Mouse (Mus musculus): ENCODE measurements around the gene Trp53.

The Trp53 gene

DNA sequence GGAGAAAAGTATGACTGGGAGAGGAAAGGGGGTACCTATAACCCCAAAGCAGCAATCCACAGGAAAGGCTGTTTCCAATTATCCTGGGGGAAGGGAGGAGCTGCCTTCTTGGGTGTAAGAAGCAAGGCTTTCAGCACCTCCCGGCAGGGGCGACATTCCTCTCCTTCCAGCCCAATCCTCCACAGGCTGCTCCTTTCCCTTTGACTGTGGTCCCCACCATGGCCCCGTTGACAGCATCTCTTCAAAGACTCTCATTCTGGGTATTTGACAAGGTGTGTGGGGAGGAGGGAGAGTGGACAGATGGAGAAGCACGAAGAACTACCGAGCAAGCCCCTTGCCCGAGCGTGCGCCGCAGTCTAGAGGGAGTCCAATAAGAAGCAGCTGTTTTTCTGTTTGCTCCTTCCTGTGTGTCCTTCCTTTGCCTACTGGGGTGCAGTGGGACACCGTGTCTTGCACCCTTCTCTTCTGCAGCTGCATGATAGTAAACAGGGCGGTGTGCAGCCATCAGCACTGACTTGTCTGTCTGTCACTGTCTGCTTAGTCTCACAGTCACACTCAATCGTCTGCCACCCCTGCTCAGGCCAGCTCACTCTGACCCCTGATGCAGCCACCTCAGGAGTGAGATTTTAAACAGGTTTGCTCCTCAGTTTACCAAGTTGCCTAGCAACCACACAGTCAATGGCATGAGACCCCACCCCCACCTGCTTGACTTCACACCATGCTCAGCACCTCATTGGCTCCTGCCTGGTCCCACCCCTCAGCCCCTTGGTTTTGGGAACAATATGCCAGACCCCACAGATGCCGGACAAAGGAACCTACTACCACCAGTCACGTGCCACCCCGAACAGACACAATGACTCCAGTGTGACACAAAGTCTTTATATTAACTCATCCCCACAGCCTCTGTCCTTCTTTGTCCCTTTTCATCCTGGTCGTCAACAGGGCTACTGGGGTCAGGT lies 19.0 kb upstream of the Trp53 start:
- no peak for DNase-seq (ENCODE audit: low spot score in 2 of 2)

DNA sequence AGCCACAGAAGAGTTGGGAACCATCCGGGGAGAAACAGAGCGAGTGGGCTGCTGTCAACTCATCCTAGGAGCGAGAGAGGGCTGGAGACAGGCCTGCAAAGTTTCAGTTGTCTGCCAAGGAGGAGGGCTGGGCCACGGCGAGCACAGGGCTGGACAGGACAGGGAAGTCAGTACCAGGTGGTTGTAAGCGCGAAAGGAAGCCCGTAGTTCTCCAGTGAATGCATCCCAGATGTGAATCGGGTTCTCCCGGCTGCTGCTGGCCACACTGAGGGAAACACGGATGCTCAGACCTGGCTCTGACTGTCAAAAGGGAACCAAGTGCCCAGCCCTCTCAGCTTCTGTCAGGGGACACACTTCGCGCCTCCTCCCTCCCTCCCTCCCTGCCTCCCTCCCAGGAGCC lies 16.8 kb upstream of the Trp53 start:
- DNase-seq (ENCODE audit: low spot score in 2 of 2), result no peak

DNA sequence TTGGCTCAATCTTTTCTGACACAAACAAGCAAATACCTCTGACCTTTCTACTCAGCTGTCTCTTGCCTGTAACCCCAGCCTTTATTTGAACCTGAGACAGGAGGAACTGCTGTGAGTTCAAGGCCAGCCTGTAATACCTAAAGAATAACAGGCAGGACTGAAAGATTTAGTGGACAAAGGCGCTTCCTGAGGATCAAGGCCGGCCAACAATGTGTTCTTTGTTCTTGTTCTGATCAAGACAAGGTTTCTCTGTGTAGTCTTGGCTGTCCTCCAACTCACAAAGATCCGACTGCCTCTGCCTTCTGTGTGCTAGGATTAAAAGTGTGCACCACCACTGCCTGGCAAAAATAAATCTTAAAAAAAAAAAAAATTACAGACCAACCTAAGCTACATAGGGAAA lies 15.8 kb upstream of the Trp53 start:
- no peak for DNase-seq (ENCODE audit: low spot score in 2 of 2)

DNA sequence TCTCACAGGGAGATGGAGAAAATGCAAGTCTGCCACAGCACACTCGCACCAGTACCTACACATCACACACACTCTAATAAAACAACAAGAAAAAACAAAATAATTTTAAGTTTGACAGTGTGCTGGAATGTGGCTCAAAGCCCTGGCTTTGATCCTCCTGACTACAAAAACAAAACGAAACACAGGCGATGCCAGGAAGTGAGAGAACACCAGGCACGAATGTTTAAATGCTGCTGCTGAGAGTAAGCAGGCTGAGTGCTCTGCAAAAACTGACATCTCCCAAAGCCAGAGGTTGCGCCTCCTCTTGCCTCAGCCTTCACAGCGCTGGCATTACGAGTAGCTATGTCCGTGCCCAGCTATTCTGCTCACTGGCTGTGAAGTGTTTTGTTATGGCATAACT lies 15.0 kb upstream of the Trp53 start:
- no peak for DNase-seq (ENCODE audit: low spot score in 2 of 2)

DNA sequence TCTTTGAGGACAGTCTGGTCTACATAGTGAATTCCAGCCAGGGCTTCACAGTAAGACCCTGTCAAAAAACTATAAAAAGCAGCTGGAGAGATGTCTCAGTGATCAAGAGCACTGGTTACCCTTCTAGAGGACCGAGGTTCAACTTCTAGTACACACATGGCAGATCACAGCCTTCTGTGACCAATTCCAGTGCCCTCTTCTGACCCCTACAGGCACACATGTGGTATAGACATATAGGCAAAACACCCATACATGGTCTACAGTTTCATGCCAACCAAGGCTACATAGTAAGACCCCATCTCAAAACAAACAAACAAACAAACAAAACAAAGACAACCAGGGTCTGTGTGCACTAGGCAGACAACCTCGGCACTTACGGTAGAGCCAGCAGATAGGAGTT lies 4.9 kb upstream of the Trp53 start:
- no peak for DNase-seq (ENCODE audit: low spot score in 2 of 2)

DNA sequence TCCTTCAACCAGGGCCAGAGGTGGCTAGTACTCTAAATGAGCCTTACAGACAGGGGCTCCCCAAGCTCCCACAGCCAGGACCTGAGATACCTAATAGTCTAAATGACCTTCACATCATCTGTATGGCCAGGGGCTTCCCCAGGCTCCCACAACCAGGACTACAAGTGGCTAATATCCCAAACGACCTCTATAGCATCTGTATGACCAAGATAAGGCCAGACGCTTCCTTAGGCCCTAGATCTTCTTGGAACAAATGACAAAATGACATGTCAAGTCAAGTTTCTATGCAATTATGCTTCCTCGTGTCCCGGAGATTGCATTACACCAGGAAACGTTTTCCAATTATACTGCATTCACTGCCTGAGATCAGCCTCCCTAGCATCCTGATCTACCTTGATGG lies 3.9 kb upstream of the Trp53 start:
- DNase-seq (ENCODE audit: low spot score in 2 of 2), result no peak

DNA sequence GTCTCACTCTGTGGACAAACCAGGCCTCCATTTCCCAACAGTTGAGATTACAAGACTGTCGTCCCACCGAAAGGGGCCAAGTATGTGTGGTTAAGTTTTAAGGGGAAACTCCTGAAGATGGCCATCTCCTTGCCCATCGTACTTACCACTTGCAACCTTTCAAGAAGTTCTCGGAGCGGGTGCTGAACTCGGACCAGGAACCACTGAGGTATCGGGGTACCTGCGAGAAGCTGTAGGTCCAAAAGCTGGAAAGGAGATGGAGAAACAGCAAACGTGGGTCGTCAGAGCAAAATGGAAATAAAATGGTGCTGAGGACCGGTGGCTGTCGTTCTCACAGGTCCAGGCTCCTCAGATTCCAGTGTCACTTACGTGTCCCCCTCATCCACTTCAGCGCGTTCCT lies 1.9 kb upstream of the Trp53 start:
- no peak for DNase-seq (ENCODE audit: low spot score in 2 of 2)

DNA sequence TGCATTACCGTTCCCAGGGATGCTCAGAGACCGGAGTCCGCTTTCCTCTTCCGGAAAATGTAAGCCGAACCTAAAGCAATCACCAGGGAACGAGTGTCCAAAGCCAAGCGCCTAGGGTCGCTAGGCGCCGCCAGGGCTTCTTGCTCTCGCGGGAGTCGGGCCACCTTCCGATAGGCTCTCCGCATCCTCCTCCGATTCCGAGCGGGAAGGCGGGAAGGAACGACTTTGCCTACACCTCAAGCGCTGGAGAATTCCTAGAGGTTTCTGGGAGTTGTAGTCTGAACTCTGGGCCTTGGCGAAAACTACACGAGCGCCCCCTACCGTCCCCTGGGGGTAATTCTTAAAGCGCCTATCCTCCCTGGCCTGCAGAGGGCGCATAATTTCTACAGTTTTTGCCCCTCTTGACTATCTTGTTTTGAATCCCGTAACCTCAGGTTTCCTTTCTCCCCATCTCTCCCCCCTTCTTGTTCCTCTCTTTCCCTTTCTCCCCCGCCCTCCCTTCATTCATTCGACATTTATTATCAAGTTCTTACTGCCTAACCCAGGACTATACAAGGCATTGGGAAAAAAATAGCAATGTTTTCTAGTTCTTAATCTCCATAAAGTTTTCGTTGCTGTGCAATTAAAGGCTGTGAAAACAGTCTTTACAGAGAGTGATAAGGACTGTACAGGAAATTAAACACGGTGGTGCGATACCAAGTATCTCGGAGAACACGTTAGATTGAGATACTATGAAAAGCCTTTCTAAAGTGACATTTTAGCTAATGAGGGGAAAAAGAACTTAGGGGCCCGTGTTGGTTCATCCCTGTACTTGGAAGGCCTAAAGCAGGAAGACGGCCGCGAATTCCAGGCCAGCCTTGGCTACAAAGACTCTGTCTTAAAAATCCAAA lies 786 bp upstream of the Trp53 start:
- DNase-seq (ENCODE audit: low spot score in 2 of 2), result peak; percentile 92 to 95

DNA sequence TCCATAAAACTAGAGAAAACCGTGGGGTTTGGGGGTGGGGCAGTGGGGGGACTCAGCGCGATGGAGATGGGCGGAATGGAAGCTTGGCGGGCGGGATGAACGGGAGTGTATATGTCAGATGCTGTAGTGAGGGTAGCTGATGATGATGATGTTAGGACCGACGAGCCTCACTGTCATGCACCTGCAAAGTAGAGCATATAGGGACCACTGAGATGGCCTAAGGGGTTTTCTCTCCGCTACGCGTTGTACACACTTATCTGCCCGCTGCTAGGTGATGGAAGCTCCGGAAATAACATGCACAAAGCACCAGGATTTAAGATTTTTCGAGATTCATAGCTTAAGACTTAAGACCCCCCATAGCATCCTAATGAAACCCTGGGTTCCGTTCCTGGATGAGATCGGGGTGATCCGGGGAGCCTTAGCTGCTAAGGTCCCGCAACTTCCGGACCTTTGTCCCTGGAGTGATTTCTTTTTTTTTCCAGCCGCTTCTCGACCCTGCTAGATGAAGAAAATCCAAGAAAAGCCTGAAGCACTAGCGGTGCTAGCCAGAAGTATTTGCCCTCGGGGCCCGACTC lies 500 bp downstream of the Trp53 start:
- peak in 1 of 2 experiments; percentile 21 for DNase-seq (ENCODE audit: low spot score in 2 of 2)

DNA sequence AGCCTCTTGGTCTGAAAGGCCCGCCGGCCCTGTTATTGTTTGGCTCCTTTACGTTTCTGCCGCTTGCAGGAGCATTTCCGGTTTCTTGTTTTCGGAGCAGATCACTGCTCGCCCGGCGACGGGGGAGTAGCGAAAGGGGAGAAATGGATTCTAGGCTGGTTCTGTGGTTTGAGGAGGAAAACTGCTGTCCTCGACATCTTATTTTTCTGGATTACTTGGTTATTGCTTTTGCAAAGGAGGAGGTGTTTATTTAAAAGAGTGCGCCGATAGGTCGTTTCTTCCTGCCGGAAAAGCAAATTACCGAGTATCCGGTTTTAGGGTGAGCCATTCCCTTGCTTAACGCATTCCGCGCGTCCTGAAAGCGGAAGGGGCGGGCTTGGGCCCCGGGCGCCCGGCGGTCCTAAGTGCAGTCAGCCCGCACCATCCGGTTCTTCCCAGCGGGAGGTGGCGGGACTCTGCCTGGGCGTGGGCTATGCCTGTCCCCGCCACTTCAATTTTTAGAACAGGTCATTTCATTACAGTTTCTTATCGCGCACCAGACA lies 1.1 kb downstream of the Trp53 start:
- DNase-seq (ENCODE audit: low spot score in 2 of 2), result peak; percentile 76 to 89

DNA sequence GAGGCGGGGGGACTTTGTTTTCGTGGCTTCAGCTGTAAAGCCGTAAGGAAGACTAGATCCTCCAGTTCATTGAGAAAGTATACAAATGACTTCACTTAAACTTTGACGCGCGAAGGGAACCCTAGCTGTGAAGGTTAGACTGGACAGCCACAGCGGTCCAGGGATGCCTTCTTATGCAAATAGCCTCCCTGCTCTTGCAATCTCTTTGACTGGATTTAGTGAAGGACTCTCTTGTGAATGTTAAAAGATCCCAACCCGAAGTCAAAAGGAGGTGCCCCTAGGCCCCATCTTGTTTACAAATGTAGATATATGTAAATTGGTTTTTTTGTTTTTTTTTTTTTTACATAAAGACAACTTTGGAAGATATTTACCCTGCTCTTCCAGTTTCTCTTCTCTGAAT lies 1.7 kb downstream of the Trp53 start:
- DNase-seq (ENCODE audit: low spot score in 2 of 2), result no peak

DNA sequence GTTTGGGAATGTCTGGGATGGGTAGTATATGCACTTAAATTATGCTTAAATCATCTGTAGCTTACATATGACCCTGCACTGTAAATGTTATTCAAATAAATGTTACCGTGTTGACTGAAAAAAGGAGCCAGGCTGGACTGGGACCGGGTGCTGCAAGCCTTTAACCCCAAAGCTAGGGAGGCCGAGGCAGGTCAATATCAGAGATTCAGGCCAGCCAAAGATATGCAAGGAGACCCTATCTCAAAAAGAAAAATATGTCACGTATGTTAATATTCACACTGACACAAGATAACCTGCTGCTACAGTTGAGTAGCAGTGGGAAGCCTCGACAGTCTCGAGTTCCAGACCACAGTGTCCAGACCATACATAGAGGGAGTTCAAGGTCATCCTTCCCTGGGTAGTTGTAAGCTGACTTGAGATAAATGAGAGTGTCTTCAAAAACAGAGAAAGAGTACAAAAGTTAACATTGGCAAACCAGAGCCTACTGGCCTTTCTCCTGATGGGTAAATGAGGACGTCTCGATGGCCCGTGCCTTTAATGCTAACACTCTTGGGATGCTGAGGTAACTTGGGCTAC lies 2.2 kb downstream of the Trp53 start:
- no peak for DNase-seq (ENCODE audit: low spot score in 2 of 2)

DNA sequence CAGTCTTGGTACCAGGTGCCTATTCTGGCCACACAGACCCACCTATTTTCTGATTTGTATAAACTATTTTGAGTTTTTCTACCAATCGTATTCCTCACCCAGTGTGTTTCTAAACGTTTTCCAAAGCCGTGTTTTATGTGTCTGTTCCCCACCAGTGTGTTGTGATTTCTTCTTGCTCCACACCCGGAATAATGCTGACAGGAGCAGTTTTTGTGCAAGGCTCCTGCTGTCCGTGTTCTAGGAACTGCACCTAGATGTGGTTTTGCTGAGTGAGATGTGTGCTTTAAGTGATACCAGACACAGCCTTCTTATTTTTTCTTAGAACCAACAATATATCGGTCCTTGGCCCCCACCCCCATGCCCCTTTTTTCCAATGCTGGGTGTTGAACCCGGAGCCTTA lies 3.8 kb downstream of the Trp53 start:
- no peak for DNase-seq (ENCODE audit: low spot score in 2 of 2)

DNA sequence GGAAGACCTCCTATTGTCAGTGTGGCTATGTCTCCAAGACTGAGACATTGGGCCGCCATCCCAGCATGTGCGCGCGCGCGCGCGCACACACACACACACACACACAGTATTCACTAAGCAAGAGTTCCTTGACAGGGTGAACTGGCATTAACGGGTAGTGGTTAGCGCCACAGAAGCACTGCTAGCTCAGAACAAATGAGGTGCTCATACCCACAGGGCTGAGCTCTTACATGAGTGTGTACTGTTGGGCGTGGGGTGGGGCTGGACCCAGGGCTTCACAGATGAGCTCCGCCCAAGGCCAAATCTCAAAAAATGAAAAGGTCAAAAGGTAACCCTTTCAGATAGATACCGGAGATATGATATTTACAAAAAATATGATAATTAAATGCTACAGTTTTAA lies 4.8 kb downstream of the Trp53 start:
- DNase-seq (ENCODE audit: low spot score in 2 of 2), result no peak

DNA sequence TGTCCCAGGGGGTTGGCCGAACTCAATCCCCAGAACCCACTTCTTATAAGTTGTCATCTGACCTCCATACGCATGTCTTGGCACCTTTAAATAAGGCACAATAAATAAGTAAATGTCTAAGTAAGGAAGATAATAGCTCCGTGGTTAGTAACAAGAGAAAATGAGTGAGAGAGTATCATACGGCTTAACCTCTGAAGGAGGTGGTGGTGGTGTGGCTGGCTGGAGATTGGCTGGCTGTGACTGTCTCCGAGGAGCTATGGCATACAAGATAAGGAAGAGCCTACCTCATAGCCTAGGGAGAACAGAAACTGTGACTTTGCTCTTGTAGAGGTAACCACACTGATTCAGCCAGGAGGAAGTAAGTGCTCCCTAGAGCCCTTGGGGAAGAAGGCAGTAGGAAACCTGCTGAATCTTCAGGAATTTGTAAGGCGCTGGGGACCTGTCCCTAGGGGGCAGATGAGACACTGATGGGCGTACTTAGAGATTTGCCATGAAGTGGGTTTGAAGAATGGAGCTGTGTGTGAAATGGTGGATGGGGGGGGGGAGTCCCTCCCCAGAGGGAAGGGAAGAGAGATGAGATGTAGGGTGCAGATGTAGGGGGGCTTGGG lies 5.7 kb downstream of the Trp53 start:
- no peak for DNase-seq (ENCODE audit: low spot score in 2 of 2)

DNA sequence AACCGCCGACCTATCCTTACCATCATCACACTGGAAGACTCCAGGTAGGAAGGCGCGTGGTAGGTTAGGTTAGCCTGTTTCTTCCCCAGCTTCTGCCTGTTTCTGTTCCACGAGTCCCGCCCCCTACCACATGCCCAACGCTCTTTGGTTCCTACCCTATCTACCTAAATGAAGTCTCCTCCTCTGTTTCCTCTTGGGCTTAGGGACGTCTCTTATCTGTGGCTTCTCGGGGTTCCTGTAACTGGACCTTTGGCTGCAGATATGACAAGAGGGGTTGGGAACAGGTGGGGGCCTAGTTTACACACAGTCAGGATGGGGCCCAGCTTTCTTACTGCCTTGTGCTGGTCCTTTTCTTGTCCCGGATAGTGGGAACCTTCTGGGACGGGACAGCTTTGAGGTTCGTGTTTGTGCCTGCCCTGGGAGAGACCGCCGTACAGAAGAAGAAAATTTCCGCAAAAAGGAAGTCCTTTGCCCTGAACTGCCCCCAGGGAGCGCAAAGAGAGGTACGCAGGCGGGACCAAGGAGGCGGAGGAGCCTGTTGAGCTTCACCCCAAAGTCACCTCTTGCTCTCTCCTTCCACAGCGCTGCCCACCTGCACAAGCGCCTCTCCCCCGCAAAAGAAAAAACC lies 9.2 kb downstream of the Trp53 start:
- DNase-seq (ENCODE audit: low spot score in 2 of 2), result no peak

DNA sequence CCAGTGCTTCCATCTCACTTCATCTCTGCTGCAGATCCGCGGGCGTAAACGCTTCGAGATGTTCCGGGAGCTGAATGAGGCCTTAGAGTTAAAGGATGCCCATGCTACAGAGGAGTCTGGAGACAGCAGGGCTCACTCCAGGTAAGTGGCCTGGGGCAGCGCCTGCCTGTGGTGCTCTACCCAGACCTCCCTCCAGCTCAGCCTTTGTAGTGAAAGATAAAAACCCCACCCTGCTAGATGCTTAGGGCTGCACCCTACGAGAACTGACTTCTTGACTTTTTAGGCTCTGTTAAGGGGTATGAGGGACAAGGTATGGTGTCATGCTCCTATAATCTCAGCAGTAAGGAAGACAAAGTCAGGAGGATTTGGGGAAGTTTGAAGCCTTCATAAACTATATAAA lies 10.5 kb downstream of the Trp53 start:
- DNase-seq (ENCODE audit: low spot score in 2 of 2), result no peak

DNA sequence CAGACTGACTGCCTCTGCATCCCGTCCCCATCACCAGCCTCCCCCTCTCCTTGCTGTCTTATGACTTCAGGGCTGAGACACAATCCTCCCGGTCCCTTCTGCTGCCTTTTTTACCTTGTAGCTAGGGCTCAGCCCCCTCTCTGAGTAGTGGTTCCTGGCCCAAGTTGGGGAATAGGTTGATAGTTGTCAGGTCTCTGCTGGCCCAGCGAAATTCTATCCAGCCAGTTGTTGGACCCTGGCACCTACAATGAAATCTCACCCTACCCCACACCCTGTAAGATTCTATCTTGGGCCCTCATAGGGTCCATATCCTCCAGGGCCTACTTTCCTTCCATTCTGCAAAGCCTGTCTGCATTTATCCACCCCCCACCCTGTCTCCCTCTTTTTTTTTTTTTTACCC lies 11.3 kb downstream of the Trp53 start:
- no peak for DNase-seq (ENCODE audit: low spot score in 2 of 2)

DNA sequence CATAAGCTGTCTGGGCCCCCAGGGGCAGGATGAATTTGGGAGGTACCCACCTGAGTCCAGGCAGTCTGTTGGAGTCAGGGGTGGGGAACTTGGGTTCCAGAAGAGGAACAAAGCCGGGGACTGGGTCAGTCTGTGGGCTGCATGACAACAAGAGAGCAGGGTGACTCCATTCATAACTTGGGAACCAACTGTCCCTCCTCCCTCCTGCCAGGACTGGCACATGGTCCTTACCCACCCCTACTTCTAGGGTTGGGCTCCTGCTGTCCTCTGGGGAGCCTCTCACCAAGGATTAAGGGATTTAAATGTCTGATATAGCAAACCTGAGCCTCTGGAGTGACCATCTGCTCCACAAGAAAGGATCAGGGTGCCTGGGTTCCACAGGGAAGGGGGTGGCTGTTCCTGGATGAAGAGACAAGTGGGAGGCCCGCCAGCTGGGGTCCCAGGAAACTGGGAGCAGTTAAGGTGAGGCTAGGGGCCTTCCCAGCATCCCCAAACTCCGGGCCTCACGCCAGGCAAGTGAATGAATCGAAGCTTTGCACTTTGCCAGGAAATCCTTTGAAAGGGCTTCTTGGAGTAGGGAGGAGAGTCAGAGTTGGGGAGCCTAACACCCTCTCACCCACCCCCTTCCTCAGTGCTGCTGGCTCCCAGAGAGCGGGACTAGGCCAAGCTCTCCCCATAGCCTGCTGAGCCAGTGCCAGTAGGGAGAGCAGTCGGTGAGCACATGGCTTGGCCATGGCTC lies 11.9 kb downstream of the Trp53 start:
- DNase-seq (ENCODE audit: low spot score in 2 of 2), result no peak

DNA sequence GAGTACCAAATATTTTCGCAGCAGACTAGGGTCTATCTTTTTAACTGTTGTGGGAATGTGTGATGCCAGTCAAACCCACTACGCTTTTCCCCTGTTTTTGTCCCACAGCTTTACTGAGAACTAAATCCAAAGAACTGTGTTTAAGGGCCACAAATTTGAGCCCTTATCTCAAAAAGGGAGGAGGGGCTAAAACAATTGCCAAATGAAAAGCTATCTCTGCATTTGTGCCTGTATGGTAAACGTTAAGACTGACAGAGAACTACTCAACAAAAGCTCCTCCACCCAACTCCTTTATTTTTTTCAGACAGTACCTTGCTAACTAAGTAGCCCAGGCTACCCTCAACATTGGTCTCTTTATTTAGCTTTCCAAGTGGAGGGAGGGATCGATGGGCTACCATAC lies 12.6 kb downstream of the Trp53 start:
- no peak for DNase-seq (ENCODE audit: low spot score in 2 of 2)

All from urinary bladder, adult 18-20 months (tissue).